Mouse (Mus musculus) erythroblast, embryonic 14.5 days (primary cell): ENCODE data around the gene BC055324. TPM values are rescaled to one million over a fixed set of nuclear protein-coding genes. Genes with fewer than 3 reads are reported as not detected.
"Not testable (repeated sequence)": the region's sequence is repeated elsewhere in the genome, so short reads cannot be mapped to it uniquely, and the experiment has no call there.

Experiments
- H3K27me3 ChIP-seq: 2 replicates; pipeline ENCODE4 v1.6.1; 2012; ENCODE audit warnings: inconsistent platforms; ENCODE audit not compliant: control insufficient read depth
- H3K36me3 ChIP-seq: 2 replicates; pipeline ENCODE4 v1.6.1; 2012; ENCODE audit warnings: mild to moderate bottlenecking, inconsistent platforms; ENCODE audit not compliant: control insufficient read depth
- H3K4me1 ChIP-seq: 2 replicates; pipeline ENCODE4 v1.6.1; 2012; ENCODE audit warnings: inconsistent platforms; ENCODE audit not compliant: control insufficient read depth
- H3K4me3 ChIP-seq: replicated peaks from 2 replicates; pipeline ENCODE3; 2012; ENCODE audit warnings: moderate library complexity, mild to moderate bottlenecking, inconsistent platforms
- H3K9me3 ChIP-seq: 2 replicates; pipeline ENCODE4 v1.6.1; 2012; ENCODE audit warnings: low read length, inconsistent platforms, mixed read lengths; ENCODE audit not compliant: control insufficient read depth
- GATA1 ChIP-seq: IDR thresholded peaks from 2 replicates; pipeline ENCODE4 v1.6.1; 2012; ENCODE audit warnings: low read length, inconsistent platforms, mixed read lengths
- TAL1 ChIP-seq: IDR thresholded peaks from 3 replicates; pipeline ENCODE4 v1.6.1; 2012; ENCODE audit warnings: low read length, inconsistent platforms, mixed read lengths
- polyA plus RNA-seq: library from polyadenylated mRNA; stranded (reverse); fragments of >175 nt; gene quantifications from 2 replicates; pipeline ENCODE4 v1.2.3, GENCODE M21; 2012

BC055324 gene
- 0.13 and 0.22 TPM in 2 replicates for polyA plus RNA-seq

GRCm38 (mm10) chr1:163994721-163995608 is at the start of gene BC055324, which contains the start of gene Mettl18:
Gene BC055324 (minus strand): TSS chr1:163994796.
Gene Mettl18 (plus strand): TSS chr1:163994889.
- H3K4me1 ChIP-seq: peaks cover 28% of the 10 kb centered on the region
- H3K4me3 ChIP-seq: peak within 1 kb of the TSS; percentile 78
- TF ChIP-seq TAL1: no peak
- TF ChIP-seq GATA1: no peak
- H3K9me3 ChIP-seq: no peaks in the 10 kb centered on the region
- H3K36me3 ChIP-seq: peaks cover 13% of the 10 kb centered on the region
- H3K27me3 ChIP-seq: no peaks in the 10 kb centered on the region

GRCm38 (mm10) chr1:164043549-164043948 is 49.0 kb upstream of the BC055324 start:
- Histone ChIP-seq H3K36me3 (no peaks in the 10 kb centered on the region), H3K4me1 (no peaks in the 10 kb centered on the region), H3K4me3 (no peak overlapping the region), H3K27me3 (no peaks in the 10 kb centered on the region), H3K9me3 (no peaks in the 10 kb centered on the region)
- TF ChIP-seq GATA1 (no peak), TAL1 (no peak)

- Histone ChIP-seq H3K4me1 (no peaks in the 10 kb centered on the region), H3K27me3 (no peaks in the 10 kb centered on the region), H3K4me3 (no peak overlapping the region), H3K9me3 (no peaks in the 10 kb centered on the region), H3K36me3 (no peaks in the 10 kb centered on the region)
- TF ChIP-seq GATA1 (no peak), TAL1 (no peak)
Measured at GRCm38 (mm10) chr1:164040385-164041135, 46.0 kb upstream of the BC055324 start.

GRCm38 (mm10) chr1:164027416-164027815 is 32.8 kb upstream of the BC055324 start:
- H3K4me1 ChIP-seq: no peaks in the 10 kb centered on the region
- H3K4me3 ChIP-seq: no peak overlapping the region
- H3K36me3 ChIP-seq: no peaks in the 10 kb centered on the region
- no peaks in the 10 kb centered on the region for H3K9me3 ChIP-seq
- TF ChIP-seq TAL1 (no peak), GATA1 (no peak)
- no peaks in the 10 kb centered on the region for H3K27me3 ChIP-seq

DNA sequence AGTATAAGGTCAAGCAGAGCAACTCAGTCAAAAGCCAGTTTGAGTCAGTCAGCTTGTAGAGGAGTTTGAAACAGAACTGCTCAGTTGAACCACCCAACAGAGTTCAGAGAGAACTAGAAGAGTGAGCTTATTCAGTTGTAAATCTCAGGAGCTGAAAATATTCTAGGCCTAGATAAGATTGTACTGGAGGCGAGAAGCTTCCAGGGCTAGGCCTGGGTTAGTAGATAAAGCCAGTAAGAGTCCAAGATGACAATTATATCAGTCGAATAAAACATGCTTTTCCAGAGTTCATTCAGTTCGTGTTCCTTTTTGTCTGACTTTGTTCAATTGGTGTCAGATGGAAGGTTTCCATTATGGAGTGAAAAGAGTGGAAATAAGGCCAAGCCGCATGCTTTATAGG is 31.1 kb upstream of the BC055324 start:
- no peaks in the 10 kb centered on the region for H3K9me3 ChIP-seq
- TF ChIP-seq GATA1 (no peak), TAL1 (no peak)
- H3K4me3 ChIP-seq: no peak overlapping the region
- no peaks in the 10 kb centered on the region for H3K27me3 ChIP-seq
- no peaks in the 10 kb centered on the region for H3K36me3 ChIP-seq
- no peaks in the 10 kb centered on the region for H3K4me1 ChIP-seq

- H3K36me3 ChIP-seq, H3K4me1 ChIP-seq, H3K27me3 ChIP-seq, H3K9me3 ChIP-seq, H3K4me3 ChIP-seq: not testable (repeated sequence)
Measured at GRCm38 (mm10) chr1:164022106-164022505, 27.5 kb upstream of the BC055324 start.

GRCm38 (mm10) chr1:164020746-164021145 is 26.1 kb upstream of the BC055324 start:
- not testable (repeated sequence) for H3K27me3 ChIP-seq, H3K36me3 ChIP-seq, H3K9me3 ChIP-seq, H3K4me3 ChIP-seq, H3K4me1 ChIP-seq

DNA sequence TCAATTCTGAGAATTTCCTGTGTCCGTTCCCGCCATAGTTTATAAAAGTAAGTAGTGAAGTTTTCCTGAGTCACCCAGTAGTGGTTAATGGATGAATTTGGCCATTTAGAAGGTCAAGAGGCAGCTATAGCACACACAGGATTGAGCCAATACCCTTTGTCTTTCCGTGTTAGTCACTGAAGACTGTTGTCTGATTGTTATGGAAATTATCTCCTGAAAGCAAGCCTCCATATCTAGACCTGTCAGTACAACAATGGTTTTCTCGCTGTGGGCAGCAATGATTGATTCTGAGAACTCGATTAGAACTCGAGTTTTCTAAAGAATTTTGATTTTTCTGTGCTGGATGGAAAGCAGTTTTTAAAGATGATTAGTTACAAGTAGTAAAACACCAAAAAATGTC is 25.2 kb upstream of the BC055324 start:
- no peaks in the 10 kb centered on the region for H3K36me3 ChIP-seq
- TF ChIP-seq GATA1 (no peak), TAL1 (no peak)
- no peaks in the 10 kb centered on the region for H3K9me3 ChIP-seq
- H3K27me3 ChIP-seq: no peaks in the 10 kb centered on the region
- H3K4me3 ChIP-seq: no peak overlapping the region
- no peaks in the 10 kb centered on the region for H3K4me1 ChIP-seq

GRCm38 (mm10) chr1:164018221-164018896 is 23.8 kb upstream of the BC055324 start:
- TF ChIP-seq TAL1 (no peak), GATA1 (no peak)
- Histone ChIP-seq H3K27me3 (no peaks in the 10 kb centered on the region), H3K4me3 (no peak overlapping the region), H3K9me3 (no peaks in the 10 kb centered on the region), H3K36me3 (no peaks in the 10 kb centered on the region), H3K4me1 (no peaks in the 10 kb centered on the region)
